Mouse (Mus musculus) small intestine, adult 2 months (tissue): ENCODE data around the gene Sphk1.

Source experiments
- CTCF ChIP-seq: fragments of 200-500 bp; IDR thresholded peaks from 2 replicates; pipeline ENCODE4 v1.5.1; 2012; ENCODE audit warnings: low read depth, mild to moderate bottlenecking, control low read depth, inconsistent platforms, low read length, moderate library complexity, mixed read lengths; ENCODE audit not compliant: insufficient replicate concordance, insufficient read length; ENCODE audit errors: extremely low read depth
- POLR2A ChIP-seq: fragments of 200-500 bp; IDR thresholded peaks from 2 replicates; pipeline ENCODE4 v1.6.1; 2012; ENCODE audit warnings: low read depth, mild to moderate bottlenecking, control low read depth, inconsistent platforms, low read length, moderate library complexity

DNA sequence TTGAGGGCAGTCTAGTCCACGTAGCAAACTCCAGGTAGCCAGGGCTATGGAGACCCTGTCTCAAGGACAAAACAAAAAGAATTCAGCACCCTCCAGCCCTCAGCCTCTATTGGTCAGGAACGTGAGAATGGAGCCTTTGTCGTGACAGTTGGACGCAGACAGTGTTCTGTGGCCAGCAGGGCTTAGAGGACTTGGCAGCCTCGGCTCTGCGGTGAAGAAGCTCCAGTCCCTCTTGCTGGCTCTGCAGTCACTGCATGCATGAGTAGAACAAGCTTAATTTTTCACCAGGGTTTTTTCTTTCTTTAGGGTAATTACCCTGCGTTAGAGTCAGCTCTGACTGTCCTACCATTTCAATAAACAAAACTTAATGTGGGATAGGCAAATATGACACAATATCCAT lies 48.9 kb upstream of the Sphk1 start:
- TF ChIP-seq CTCF (no peak), POLR2A (no peak)
